Mouse (Mus musculus): ENCODE results near the gene Cnst. TPM values are rescaled to one million over a fixed set of nuclear protein-coding genes. Genes with fewer than 3 reads are reported as not detected.

Cnst gene
- polyA plus RNA-seq, 1 experiment = 10.3 TPM

DNA sequence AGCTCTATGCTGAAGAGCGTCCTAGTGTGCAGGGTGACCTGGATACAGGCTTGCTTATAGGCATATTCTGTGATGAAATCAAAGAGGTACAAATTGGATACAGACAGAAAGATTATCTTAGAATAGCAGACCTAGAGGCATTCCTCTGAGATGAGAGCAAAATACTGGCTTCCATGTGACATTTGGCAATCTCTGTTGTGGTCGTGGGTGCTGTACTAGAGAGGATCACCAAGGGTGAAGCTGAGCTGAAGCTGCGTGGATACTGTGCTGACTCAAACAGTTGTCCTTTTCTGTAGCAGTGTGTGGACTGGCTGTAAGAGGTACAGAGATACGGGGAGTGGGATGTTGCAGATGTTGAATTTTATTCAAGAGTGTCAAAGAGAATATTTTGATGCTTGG lies 7.8 kb downstream of the Cnst start:
- Histone ChIP-seq H3K27ac (ENCODE audit: control insufficient read depth, insufficient read depth, low read depth, low read length) (no peak overlapping the region), H3K4me3 (ENCODE audit: control insufficient read depth, low read depth, low read length) (no peak overlapping the region), H3K4me1 (ENCODE audit: control insufficient read depth, insufficient read depth, low read length) (no peaks in the 10 kb centered on the region), H3K27me3 (ENCODE audit: control insufficient read depth, insufficient read depth, low read length) (no peaks in the 10 kb centered on the region), H3K36me3 (ENCODE audit: control insufficient read depth, insufficient read depth, low read length) (no peaks in the 10 kb centered on the region)
- no peak for TF ChIP-seq CTCF (IDR thresholded peaks at IDR 0.05; ENCODE audit: control insufficient read depth, insufficient read depth, insufficient replicate concordance, low read depth, low read length)

DNA sequence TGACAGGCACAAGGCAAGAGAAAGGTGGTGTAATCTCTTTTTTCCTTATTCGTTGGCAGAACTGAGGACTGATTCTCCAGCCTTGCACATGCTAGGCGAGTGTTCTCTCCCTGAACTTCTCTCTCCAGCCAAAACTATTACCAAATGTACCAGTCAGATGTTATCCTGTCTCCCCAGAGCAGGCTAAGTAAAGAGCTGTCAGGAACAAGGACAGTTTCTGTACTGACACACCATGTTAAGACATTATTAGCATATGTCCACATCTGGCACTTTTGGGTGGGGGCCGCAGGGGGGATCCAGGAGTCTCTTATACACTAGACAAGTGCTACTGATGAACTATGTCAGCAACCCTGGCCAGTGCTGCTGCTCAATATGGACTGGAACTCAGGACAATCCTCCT lies 10.8 kb downstream of the Cnst start:
- no peak overlapping the region for H3K4me3 ChIP-seq (ENCODE audit: control insufficient read depth, low read depth, low read length)

DNA sequence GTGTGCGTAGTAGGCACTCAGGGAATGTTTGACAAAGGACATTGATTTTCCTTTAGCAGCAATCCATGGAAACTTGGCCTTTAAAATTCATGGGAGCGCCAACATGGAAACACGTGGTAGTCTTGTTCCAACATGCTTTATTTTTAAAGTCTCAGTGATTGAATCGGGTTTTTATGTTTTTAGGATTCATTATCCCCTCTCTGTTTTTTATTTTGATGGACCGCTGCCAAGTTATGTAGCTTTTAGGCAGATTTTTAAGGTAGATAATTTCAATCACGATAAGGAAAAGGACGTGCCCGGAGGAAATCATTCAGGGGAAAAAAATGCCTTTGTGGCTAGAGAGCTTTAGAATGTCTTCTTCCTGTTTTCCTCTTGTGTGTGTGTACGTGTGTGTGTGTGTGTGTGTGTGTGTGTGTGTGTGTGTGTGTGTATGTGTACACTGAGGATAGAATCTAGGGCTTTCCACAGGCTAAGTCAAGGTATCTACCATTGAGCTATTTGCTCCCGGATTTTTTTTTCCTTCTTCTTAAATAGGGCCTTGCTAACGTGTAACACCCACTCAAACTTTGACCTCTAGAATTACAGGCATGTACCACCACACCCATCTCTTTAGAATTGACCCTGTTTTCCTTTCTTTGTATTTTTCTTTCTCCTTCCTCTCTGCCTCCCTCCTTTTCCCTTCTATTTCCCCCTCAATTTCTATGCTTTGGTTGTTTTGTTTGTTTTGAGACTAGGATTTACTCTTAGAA lies 13.4 kb downstream of the Cnst start:
- TF ChIP-seq CTCF (IDR thresholded peaks at IDR 0.05; ENCODE audit: control insufficient read depth, insufficient read depth, insufficient replicate concordance, low read depth, low read length) (no peak), POLR2A (IDR thresholded peaks at IDR 0.05; ENCODE audit: control insufficient read depth, low read depth, low read length) (no peak)
- H3K27me3 ChIP-seq (ENCODE audit: control insufficient read depth, insufficient read depth, low read length) = no peaks in the 10 kb centered on the region
- H3K4me1 ChIP-seq (ENCODE audit: control insufficient read depth, insufficient read depth, low read length) = no peaks in the 10 kb centered on the region

More for the DNA sequence above, 10.8 kb downstream of the Cnst start:
- H3K36me3 ChIP-seq (ENCODE audit: control insufficient read depth, insufficient read depth, low read length) = no peaks in the 10 kb centered on the region
- no peak for TF ChIP-seq POLR2A (IDR thresholded peaks at IDR 0.05; ENCODE audit: control insufficient read depth, low read depth, low read length)
- no peak for TF ChIP-seq CTCF (IDR thresholded peaks at IDR 0.05; ENCODE audit: control insufficient read depth, insufficient read depth, insufficient replicate concordance, low read depth, low read length)
- H3K27me3 ChIP-seq (ENCODE audit: control insufficient read depth, insufficient read depth, low read length) = no peaks in the 10 kb centered on the region
- no peaks in the 10 kb centered on the region for H3K4me1 ChIP-seq (ENCODE audit: control insufficient read depth, insufficient read depth, low read length)
- H3K27ac ChIP-seq (ENCODE audit: control insufficient read depth, insufficient read depth, low read depth, low read length) = no peak overlapping the region

DNA sequence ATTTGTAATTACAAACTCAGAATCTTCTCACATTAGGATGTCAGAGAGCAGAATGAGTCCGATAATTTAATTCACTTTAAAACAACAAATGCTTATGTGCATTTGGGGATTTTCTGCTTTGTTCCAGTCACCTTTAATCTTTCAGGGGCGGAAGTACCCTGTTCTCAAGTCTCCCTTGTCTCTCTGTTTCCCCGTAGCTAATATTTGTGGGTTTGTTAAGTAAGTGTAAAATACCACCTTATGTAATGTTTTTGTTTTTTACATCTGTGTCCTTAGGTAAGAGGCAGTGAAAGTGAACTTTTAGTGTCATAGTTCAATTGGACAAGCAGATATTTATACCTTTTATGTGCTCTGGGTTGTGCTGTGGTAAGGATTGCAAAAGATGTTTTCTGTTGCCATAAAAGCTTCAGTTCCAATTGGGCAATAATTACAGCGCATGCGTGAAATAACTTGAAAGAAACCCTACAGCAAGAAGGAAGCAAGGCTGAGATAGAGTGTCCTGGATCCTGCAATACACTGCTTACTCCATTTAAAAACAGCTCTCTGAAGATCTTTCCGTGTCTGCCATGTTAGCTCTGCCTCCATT lies 14.8 kb downstream of the Cnst start:
- H3K36me3 ChIP-seq (ENCODE audit: control insufficient read depth, insufficient read depth, low read length) = no peaks in the 10 kb centered on the region
- H3K4me3 ChIP-seq (ENCODE audit: control insufficient read depth, low read depth, low read length) = no peak overlapping the region
- H3K27ac ChIP-seq (ENCODE audit: control insufficient read depth, insufficient read depth, low read depth, low read length) = no peak overlapping the region
- H3K4me1 ChIP-seq (ENCODE audit: control insufficient read depth, insufficient read depth, low read length) = no peaks in the 10 kb centered on the region
- H3K27me3 ChIP-seq (ENCODE audit: control insufficient read depth, insufficient read depth, low read length) = no peaks in the 10 kb centered on the region
- TF ChIP-seq CTCF (IDR thresholded peaks at IDR 0.05; ENCODE audit: control insufficient read depth, insufficient read depth, insufficient replicate concordance, low read depth, low read length) = no peak
- no peak for TF ChIP-seq POLR2A (IDR thresholded peaks at IDR 0.05; ENCODE audit: control insufficient read depth, low read depth, low read length)

More for the DNA sequence above, 13.4 kb downstream of the Cnst start:
- H3K36me3 ChIP-seq (ENCODE audit: control insufficient read depth, insufficient read depth, low read length) = no peaks in the 10 kb centered on the region
- H3K27ac ChIP-seq (ENCODE audit: control insufficient read depth, insufficient read depth, low read depth, low read length) = no peak overlapping the region
- H3K4me3 ChIP-seq (ENCODE audit: control insufficient read depth, low read depth, low read length) = no peak overlapping the region

DNA sequence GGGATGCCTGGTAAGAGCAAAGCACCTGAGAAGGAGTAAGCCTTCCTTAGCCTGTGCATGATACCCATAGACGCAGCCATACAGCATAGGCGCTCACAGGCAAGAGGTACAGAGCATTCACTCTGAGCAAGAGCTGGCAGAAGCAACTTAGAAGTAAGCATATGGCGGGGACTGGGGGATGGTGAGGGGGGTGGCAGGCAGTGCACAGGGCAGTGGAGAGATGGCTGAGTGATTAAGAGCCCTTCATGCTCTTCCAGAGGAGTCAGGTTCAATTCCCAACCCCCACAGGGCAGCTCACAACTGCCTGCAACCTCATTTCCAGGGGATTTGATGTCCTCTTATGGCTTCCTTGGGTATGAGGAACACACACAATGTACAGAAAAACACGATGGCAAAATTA lies 17.0 kb downstream of the Cnst start:
- TF ChIP-seq CTCF (IDR thresholded peaks at IDR 0.05; ENCODE audit: control insufficient read depth, insufficient read depth, insufficient replicate concordance, low read depth, low read length) = no peak
- no peak for TF ChIP-seq POLR2A (IDR thresholded peaks at IDR 0.05; ENCODE audit: control insufficient read depth, low read depth, low read length)
- H3K4me3 ChIP-seq (ENCODE audit: control insufficient read depth, low read depth, low read length) = no peak overlapping the region
- H3K27me3 ChIP-seq (ENCODE audit: control insufficient read depth, insufficient read depth, low read length) = no peaks in the 10 kb centered on the region

DNA sequence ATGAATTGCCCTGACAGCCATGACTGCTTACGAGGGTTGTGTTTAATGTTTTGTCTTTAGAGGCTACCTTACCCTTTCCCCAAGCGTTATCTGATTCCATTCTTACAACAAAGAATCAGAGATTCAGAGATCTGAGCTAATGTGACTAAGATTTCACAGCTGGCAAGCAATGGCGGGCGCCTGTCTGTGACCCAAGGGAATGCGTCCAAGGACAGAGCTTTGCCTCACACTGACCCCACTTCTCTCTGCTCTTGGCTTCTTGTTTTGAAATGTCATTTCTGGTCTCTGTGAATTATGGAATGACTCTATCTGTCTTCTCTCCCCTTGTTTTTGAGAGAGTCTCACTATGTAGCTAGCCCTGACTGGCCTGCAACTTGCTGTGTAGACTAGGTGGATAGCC lies 17.8 kb downstream of the Cnst start:
- TF ChIP-seq CTCF (IDR thresholded peaks at IDR 0.05; ENCODE audit: control insufficient read depth, insufficient read depth, insufficient replicate concordance, low read depth, low read length) = no peak
- no peak for TF ChIP-seq POLR2A (IDR thresholded peaks at IDR 0.05; ENCODE audit: control insufficient read depth, low read depth, low read length)
- Histone ChIP-seq H3K27ac (ENCODE audit: control insufficient read depth, insufficient read depth, low read depth, low read length) (no peak overlapping the region), H3K4me1 (ENCODE audit: control insufficient read depth, insufficient read depth, low read length) (no peaks in the 10 kb centered on the region), H3K4me3 (ENCODE audit: control insufficient read depth, low read depth, low read length) (no peak overlapping the region), H3K27me3 (ENCODE audit: control insufficient read depth, insufficient read depth, low read length) (no peaks in the 10 kb centered on the region), H3K36me3 (ENCODE audit: control insufficient read depth, insufficient read depth, low read length) (no peaks in the 10 kb centered on the region)

More for the DNA sequence above, 17.0 kb downstream of the Cnst start:
- no peak overlapping the region for H3K27ac ChIP-seq (ENCODE audit: control insufficient read depth, insufficient read depth, low read depth, low read length)
- H3K36me3 ChIP-seq (ENCODE audit: control insufficient read depth, insufficient read depth, low read length) = no peaks in the 10 kb centered on the region
- H3K4me1 ChIP-seq (ENCODE audit: control insufficient read depth, insufficient read depth, low read length) = no peaks in the 10 kb centered on the region

DNA sequence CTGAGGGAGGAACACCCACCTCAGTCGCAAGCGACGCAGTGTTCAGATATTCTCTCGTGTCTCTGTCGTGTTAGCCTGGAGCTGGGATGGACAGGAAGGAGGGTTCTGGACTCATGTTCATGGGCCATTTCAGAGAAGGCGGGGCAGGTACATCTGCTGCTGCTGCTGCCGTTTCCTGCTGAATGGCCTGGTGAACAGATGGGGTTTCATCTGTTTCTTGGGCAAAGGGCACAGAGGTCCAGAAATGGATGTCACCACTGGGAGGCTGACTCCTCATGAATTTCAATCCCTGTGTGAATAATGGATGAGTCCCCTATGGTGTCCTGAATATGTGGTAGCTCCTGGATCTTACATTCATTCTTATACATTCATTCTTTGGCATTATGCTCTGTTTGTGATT lies 21.4 kb downstream of the Cnst start:
- TF ChIP-seq CTCF (IDR thresholded peaks at IDR 0.05; ENCODE audit: control insufficient read depth, insufficient read depth, insufficient replicate concordance, low read depth, low read length) (no peak), POLR2A (IDR thresholded peaks at IDR 0.05; ENCODE audit: control insufficient read depth, low read depth, low read length) (no peak)
- Histone ChIP-seq H3K27me3 (ENCODE audit: control insufficient read depth, insufficient read depth, low read length) (no peaks in the 10 kb centered on the region), H3K36me3 (ENCODE audit: control insufficient read depth, insufficient read depth, low read length) (no peaks in the 10 kb centered on the region), H3K4me3 (ENCODE audit: control insufficient read depth, low read depth, low read length) (no peak overlapping the region), H3K4me1 (ENCODE audit: control insufficient read depth, insufficient read depth, low read length) (no peaks in the 10 kb centered on the region), H3K27ac (ENCODE audit: control insufficient read depth, insufficient read depth, low read depth, low read length) (no peak overlapping the region)

Measured in testis, adult 2 months (tissue).